Mouse (Mus musculus) testis, adult 2 months (tissue): ENCODE measurements at regions not wholly inside any gene's neighbourhood (a gene's known extent, or its start where the extent isn't known, plus 50 kb on each side); places are given as distances from the start of the nearest gene placed in this dataset.

Experiments used
- CTCF ChIP-seq: fragments of 200-500 bp; IDR thresholded peaks from 2 replicates; pipeline ENCODE4 v1.5.1; 2012; ENCODE audit warnings: low read depth, mild to moderate bottlenecking, inconsistent platforms, low read length, moderate library complexity; ENCODE audit not compliant: control insufficient read depth, insufficient read depth, insufficient replicate concordance
- POLR2A ChIP-seq: fragments of 200-500 bp; IDR thresholded peaks from 2 replicates; pipeline ENCODE4 v1.6.1; 2012; ENCODE audit warnings: low read depth, mild to moderate bottlenecking, inconsistent platforms, low read length, moderate library complexity; ENCODE audit not compliant: control insufficient read depth

DNA sequence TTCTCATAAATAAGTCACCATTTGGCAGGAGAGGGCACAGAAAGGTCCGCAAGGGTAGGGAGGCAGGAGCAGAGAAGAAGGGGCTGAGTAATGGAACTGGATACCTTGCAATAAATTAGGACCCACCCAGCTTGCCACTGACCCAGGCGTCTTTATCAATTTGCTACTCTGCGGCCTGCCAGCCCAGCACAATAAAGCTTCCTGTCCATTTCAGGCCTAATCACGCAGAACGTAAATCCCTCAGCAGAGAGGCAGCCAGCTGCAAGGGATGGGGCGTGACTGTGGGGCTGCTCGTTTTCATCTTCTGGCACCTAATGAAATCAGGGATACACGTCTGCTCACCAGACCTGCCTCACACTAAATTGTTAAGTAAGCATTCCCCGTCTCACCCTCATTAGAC, 324.9 kb upstream of the Chd6 start:
- no peak for TF ChIP-seq POLR2A
- TF ChIP-seq CTCF, result no peak
